Mouse (Mus musculus) ES-E14 (cell line): ENCODE results near the gene Kcnt1. TPM values are rescaled to one million over a fixed set of nuclear protein-coding genes. Genes with fewer than 3 reads are reported as not detected.
A peak's percentile ranks its signal among the peaks of the same experiment; 100 is the strongest.
"Not testable (repeated sequence)": the region's sequence is repeated elsewhere in the genome, so short reads cannot be mapped to it uniquely, and the experiment has no call there.

Source experiments
- DNase-seq: peaks from one replicate; pipeline ENCODE4 v3.0.0-alpha.2; 2013; ENCODE audit warnings: low read depth, low spot score
- H3K27ac ChIP-seq: 2 replicates; pipeline ENCODE4 v1.5.1; 2012; ENCODE audit warnings: low read depth, mild to moderate bottlenecking, low read length, moderate library complexity, mixed read lengths; ENCODE audit not compliant: poor library complexity, insufficient read depth, severe bottlenecking
- H3K36me3 ChIP-seq: 2 replicates; pipeline ENCODE4 v1.6.1; 2012; ENCODE audit warnings: mild to moderate bottlenecking, low read length, moderate library complexity, mixed read lengths; ENCODE audit not compliant: control insufficient read depth, poor library complexity, insufficient read depth, severe bottlenecking
- H3K4me1 ChIP-seq, 2 experiments: fragments of 150-350 bp in 1 of 2; sonication (generic) in 1 of 2; 2 replicates each; pipeline ENCODE4 v1.6.1; 2012; ENCODE audit warnings: low read length in 2 of 2, mild to moderate bottlenecking in 1 of 2, mixed read lengths in 1 of 2; ENCODE audit not compliant: control insufficient read depth in 2 of 2, insufficient read depth in 2 of 2, poor library complexity in 1 of 2
- H3K4me3 ChIP-seq, 2 experiments: fragments of 150-350 bp in 1 of 2; sonication (generic) in 1 of 2; 2 replicates each; pipeline ENCODE4 v1.5.1; 2012; ENCODE audit warnings: low read length in 2 of 2, low read depth in 1 of 2, mild to moderate bottlenecking in 1 of 2, mixed read lengths in 1 of 2; ENCODE audit not compliant: insufficient read depth in 1 of 2, poor library complexity in 1 of 2, severe bottlenecking in 1 of 2
- H3K9ac ChIP-seq: 2 replicates; pipeline ENCODE4 v1.6.1; 2012; ENCODE audit warnings: low read depth, mild to moderate bottlenecking, low read length, mixed read lengths; ENCODE audit not compliant: poor library complexity, insufficient read depth, severe bottlenecking
- H3K9me3 ChIP-seq: fragments of 150-350 bp; sonication (generic); 2 replicates; pipeline ENCODE4 v1.6.1; 2012; ENCODE audit warnings: low read depth, mild to moderate bottlenecking, low read length; ENCODE audit not compliant: control insufficient read depth, insufficient read depth
- CHD2 ChIP-seq: IDR thresholded peaks from 2 replicates; pipeline ENCODE4 v1.6.1; 2014; ENCODE audit warnings: mild to moderate bottlenecking, low read depth, low read length, inconsistent platforms
- HCFC1 ChIP-seq: IDR thresholded peaks from 2 replicates; pipeline ENCODE4 v1.6.1; 2012; ENCODE audit warnings: low read length, inconsistent platforms, borderline replicate concordance; ENCODE audit not compliant: insufficient read depth
- MAFK ChIP-seq: IDR thresholded peaks from 2 replicates; pipeline ENCODE4 v1.6.1; 2014; ENCODE audit warnings: mild to moderate bottlenecking, low read depth, low read length, inconsistent platforms; ENCODE audit not compliant: insufficient read depth
- ZC3H11A ChIP-seq: IDR thresholded peaks from 2 replicates; pipeline ENCODE4 v1.6.1; 2012; ENCODE audit warnings: low read depth, mild to moderate bottlenecking, inconsistent platforms, low read length, borderline replicate concordance
- ZNF384 ChIP-seq: IDR thresholded peaks from 2 replicates; pipeline ENCODE4 v1.6.1; 2012; ENCODE audit warnings: low read depth, low read length, inconsistent platforms
- in situ Hi-C, 2 experiments: fragments of 600-800 bp; cut with MboI; formaldehyde crosslinking; loops; one replicate each; pipeline ENCODE4 v1.15.1; 2025; ENCODE audit warnings: low sequenced_read_pairs in 2 of 2, inconsistent platforms in 1 of 2; ENCODE audit not compliant: unreplicated experiment in 2 of 2
- total RNA-seq: library from RNA; depleted of rRNA; stranded (reverse); fragments of 300-350 nt; gene quantifications from 2 replicates; pipeline ENCODE4 v1.2.3, GENCODE M21; 2012; rRNA removed

Kcnt1 gene
- total RNA-seq: 2.0 and 3.0 TPM in 2 replicates

- H3K4me3 ChIP-seq: peak within 1 kb of the TSS; percentile 69 to 82
- no peaks in the 10 kb centered on the region for H3K36me3 ChIP-seq
- TF ChIP-seq ZC3H11A: no peak
- no peak; the same call in 1 of the 2 replicates for TF ChIP-seq HCFC1
- no peak for TF ChIP-seq CHD2
- no peak for TF ChIP-seq MAFK
- TF ChIP-seq ZNF384: no peak
- no peak within 1 kb of the TSS for H3K27ac ChIP-seq
- in situ Hi-C loops: no loop called here
- peaks cover 3 to 10% of the 10 kb centered on the region in 2 experiments; a peak in 3 of 4 replicates for H3K4me1 ChIP-seq
- no peak within 1 kb of the TSS for H3K9ac ChIP-seq
- DNase-seq: peak; percentile 50
- no peaks in the 10 kb centered on the region for H3K9me3 ChIP-seq
Observed at GRCm38 (mm10) chr2:25863337-25864131, at the start of gene Kcnt1. TSS of gene Kcnt1 (plus strand) at chr2:25863734.

GRCm38 (mm10) chr2:25815748-25816147 lies 47.8 kb upstream of the Kcnt1 start, which contains the start of gene Glt6d1:
TSS of gene Glt6d1 (minus strand) at chr2:25815848.
- H3K9me3 ChIP-seq, H3K4me3 ChIP-seq, DNase-seq, H3K9ac ChIP-seq, H3K36me3 ChIP-seq, in situ Hi-C loops, H3K4me1 ChIP-seq, H3K27ac ChIP-seq: not testable (repeated sequence)

- Histone ChIP-seq H3K27ac (no peak within 1 kb of the TSS), H3K9me3 (no peaks in the 10 kb centered on the region), H3K4me3 (no peak within 1 kb of the TSS), H3K36me3 (no peaks in the 10 kb centered on the region), H3K4me1 (no peaks in the 10 kb centered on the region), H3K9ac (no peak within 1 kb of the TSS)
- in situ Hi-C loops: no loop called here
- TF ChIP-seq MAFK: no peak
- no peak for TF ChIP-seq ZNF384
- TF ChIP-seq ZC3H11A: no peak
- no peak for TF ChIP-seq CHD2
- no peak for TF ChIP-seq HCFC1
- DNase-seq: no peak
Observed at GRCm38 (mm10) chr2:25822806-25823205, 40.7 kb upstream of the Kcnt1 start, which contains the start of gene Lcn9. TSS of gene Lcn9 (plus strand) at chr2:25823153.

GRCm38 (mm10) chr2:25824751-25825150 lies 38.8 kb upstream of the Kcnt1 start:
- H3K9ac ChIP-seq: no peak overlapping the region
- H3K9me3 ChIP-seq: no peaks in the 10 kb centered on the region
- no peak overlapping the region for H3K4me3 ChIP-seq
- TF ChIP-seq HCFC1 (no peak), ZC3H11A (no peak), MAFK (no peak), ZNF384 (no peak), CHD2 (no peak)
- no peaks in the 10 kb centered on the region for H3K4me1 ChIP-seq
- H3K36me3 ChIP-seq: no peaks in the 10 kb centered on the region
- in situ Hi-C loops: no loop called here
- no peak for DNase-seq
- H3K27ac ChIP-seq: no peak overlapping the region
